Mouse (Mus musculus) cortical plate, adult 2 months (tissue): ENCODE data around the gene Iqcf6.

Experiments
- CTCF ChIP-seq: fragments of 200-500 bp; IDR thresholded peaks from 2 replicates; pipeline ENCODE4 v1.5.1; 2011; ENCODE audit warnings: mild to moderate bottlenecking, control low read depth, low read length; ENCODE audit not compliant: insufficient read depth; ENCODE audit errors: extremely low read depth
- POLR2A ChIP-seq: fragments of 200-500 bp; IDR thresholded peaks from 2 replicates; pipeline ENCODE4 v1.6.1; 2011; ENCODE audit warnings: mild to moderate bottlenecking, low read length, control low read depth; ENCODE audit not compliant: insufficient read depth; ENCODE audit errors: extremely low read depth

GRCm38 (mm10) chr9:106664856-106665255, 38.5 kb downstream of the Iqcf6 start:
- no peak for TF ChIP-seq POLR2A
- no peak for TF ChIP-seq CTCF
